Mouse (Mus musculus) intestine, embryonic 16.5 days (tissue): ENCODE data around the gene Dab2. TPM values are rescaled to one million over a fixed set of nuclear protein-coding genes. Genes with fewer than 3 reads are reported as not detected.
A peak's percentile ranks its signal among the peaks of the same experiment; 100 is the strongest.

ENCODE experiments used
- ATAC-seq: fragments of 200-750 bp; cut with Nextera tagmentation; 2 replicates; pipeline ENCODE4 v1.8.0; 2017; ENCODE audit warnings: moderate TSS enrichment, moderate library complexity
- H3K27ac ChIP-seq: fragments of 300-500 bp; sonication (generic); 2 replicates; pipeline ENCODE4 v1.5.1; 2014; ENCODE audit warnings: mild to moderate bottlenecking, low read length
- H3K27me3 ChIP-seq: fragments of 300-500 bp; sonication (generic); replicated peaks from 2 replicates; pipeline ENCODE4 v1.6.1; 2014; ENCODE audit warnings: low read length, control low read depth, mixed read lengths; ENCODE audit not compliant: control insufficient read depth, insufficient read depth
- H3K36me3 ChIP-seq: fragments of 300-500 bp; sonication (generic); 2 replicates; pipeline ENCODE4 v1.6.1; 2014; ENCODE audit warnings: low read length, control low read depth; ENCODE audit not compliant: control insufficient read depth, insufficient read depth
- H3K4me1 ChIP-seq: fragments of 300-500 bp; sonication (generic); 2 replicates; pipeline ENCODE4 v1.6.1; 2014; ENCODE audit warnings: low read length, control low read depth, mixed read lengths; ENCODE audit not compliant: control insufficient read depth, insufficient read depth
- H3K4me2 ChIP-seq: fragments of 300-500 bp; sonication (generic); 2 replicates; pipeline ENCODE4 v1.6.1; 2014; ENCODE audit warnings: low read depth, low read length, control low read depth
- H3K4me3 ChIP-seq: fragments of 300-500 bp; sonication (generic); 2 replicates; pipeline ENCODE4 v1.5.1; 2014; ENCODE audit warnings: mild to moderate bottlenecking, low read length
- H3K9ac ChIP-seq: fragments of 300-500 bp; sonication (generic); 2 replicates; pipeline ENCODE4 v1.6.1; 2014; ENCODE audit warnings: low read depth, low read length
- H3K9me3 ChIP-seq: fragments of 300-500 bp; sonication (generic); 2 replicates; pipeline ENCODE4 v1.6.1; 2016; ENCODE audit warnings: low read length, control low read depth; ENCODE audit not compliant: control insufficient read depth
- WGBS: fragments of 180-500 bp; shearing (Covaris S2); extraction: QIAGEN DNeasy Blood & Tissue Kit; methylation state at CpG from one replicate; pipeline ENCODE4 v1.1.7; 2014; 5-methylcytosine and 5-hydroxymethylcytosine counted together
- polyA plus RNA-seq: library from polyadenylated mRNA; unstranded; fragments of >200 nt; fragmentation: Nextera tagmentation; extraction: Ambion mirVana; gene quantifications from 2 replicates; pipeline ENCODE4 v1.2.1, GENCODE M21; 2015

The Dab2 gene
- polyA plus RNA-seq, 1 experiment from 2014 or later, result 55.5 TPM

GRCm38 (mm10) chr15:6341427-6341826 lies 41.8 kb downstream of the Dab2 start:
- no peak for ATAC-seq
- no peaks in the 10 kb centered on the region for H3K9me3 ChIP-seq
- H3K4me3 ChIP-seq, result no peak overlapping the region
- no peak overlapping the region for H3K4me2 ChIP-seq
- H3K27ac ChIP-seq, result no peak overlapping the region
- H3K36me3 ChIP-seq, result no peaks in the 10 kb centered on the region
- no peaks in the 10 kb centered on the region for H3K4me1 ChIP-seq
- no peaks in the 10 kb centered on the region for H3K27me3 ChIP-seq
- H3K9ac ChIP-seq, result no peak overlapping the region
- 83% methylated on average over 6 of the region's 6 CpGs for WGBS

DNA sequence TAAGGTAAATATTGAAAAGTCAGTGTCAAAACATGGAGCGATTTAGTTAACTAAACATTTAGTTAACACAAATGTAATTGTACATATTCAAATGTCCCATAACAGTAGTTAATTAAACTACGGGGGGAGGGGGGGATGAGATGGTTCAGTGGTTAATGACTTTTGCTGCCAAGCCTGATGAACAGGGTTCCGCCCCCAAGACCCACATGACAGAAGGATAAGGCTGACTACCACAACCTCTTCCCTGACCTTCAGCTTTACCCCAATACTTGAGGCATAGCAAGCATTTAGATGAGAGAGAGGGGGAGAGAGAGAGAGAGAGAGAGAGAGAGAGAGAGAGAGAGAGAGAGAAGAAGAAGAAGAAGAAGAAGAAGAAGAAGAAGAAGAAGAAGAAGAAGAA lies 54.3 kb downstream of the Dab2 start:
- Histone ChIP-seq H3K9me3 (no peaks in the 10 kb centered on the region), H3K27me3 (no peaks in the 10 kb centered on the region), H3K36me3 (no peaks in the 10 kb centered on the region), H3K27ac (no peak overlapping the region), H3K4me1 (no peaks in the 10 kb centered on the region), H3K4me2 (no peak overlapping the region), H3K9ac (no peak overlapping the region), H3K4me3 (no peak overlapping the region)
- no peak for ATAC-seq
- WGBS, result 74% methylated on average over 3 of the region's 3 CpGs

DNA sequence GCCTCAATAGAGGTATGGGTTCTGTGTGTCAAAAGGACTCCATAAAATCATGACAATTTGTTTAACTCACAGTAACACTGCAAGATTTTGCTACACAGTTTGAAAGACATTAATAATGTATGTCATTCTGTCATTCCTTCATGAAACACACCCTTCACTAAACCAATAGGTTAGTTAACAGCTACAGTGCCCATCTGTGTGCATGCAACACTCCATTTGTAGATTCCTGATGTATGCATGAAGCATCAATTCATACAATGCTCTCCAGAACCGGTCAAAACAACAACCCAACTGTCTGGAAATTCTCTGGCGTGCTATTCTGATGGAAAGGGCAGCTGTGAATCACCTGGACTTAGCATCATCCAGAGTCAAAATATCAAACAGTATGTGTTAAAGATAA lies 60.3 kb downstream of the Dab2 start:
- WGBS, result 79% methylated on average over 2 of the region's 2 CpGs
- ATAC-seq, result no peak
- no peaks in the 10 kb centered on the region for H3K36me3 ChIP-seq

DNA sequence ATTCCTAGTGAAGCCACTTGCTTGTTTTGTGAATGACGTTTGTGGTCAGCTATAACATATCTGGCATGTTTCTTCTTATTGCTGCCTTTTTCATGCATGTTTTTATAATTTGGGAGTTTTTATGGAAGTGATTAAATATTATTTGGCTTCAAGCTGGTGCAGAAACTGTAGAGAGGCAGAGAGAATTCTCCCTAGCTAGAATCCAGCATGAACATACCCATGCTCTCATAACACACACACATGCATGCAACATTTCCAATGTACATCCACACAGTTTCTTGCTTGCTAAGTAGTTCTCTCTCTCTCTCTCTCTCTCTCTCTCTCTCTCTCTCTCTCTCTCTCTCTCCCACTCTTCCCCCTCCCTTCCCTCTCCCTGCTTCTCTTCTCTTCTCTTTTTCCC lies 70.4 kb downstream of the Dab2 start:
- Histone ChIP-seq H3K27ac (no peak overlapping the region), H3K4me2 (no peak overlapping the region), H3K4me1 (0 out of 2 replicates have a peak, but pooled peaks cover 4% of the 10 kb centered on the region), H3K9ac (no peak overlapping the region), H3K36me3 (no peaks in the 10 kb centered on the region), H3K4me3 (no peak overlapping the region), H3K9me3 (no peaks in the 10 kb centered on the region), H3K27me3 (no peaks in the 10 kb centered on the region)
- 27% methylated on average over 1 of the region's 1 CpGs for WGBS
- ATAC-seq, result no peak

More for the DNA sequence above, 60.3 kb downstream of the Dab2 start:
- Histone ChIP-seq H3K27ac (no peak overlapping the region), H3K4me3 (no peak overlapping the region), H3K4me1 (no peaks in the 10 kb centered on the region), H3K9ac (no peak overlapping the region), H3K4me2 (no peak overlapping the region), H3K27me3 (no peaks in the 10 kb centered on the region), H3K9me3 (no peaks in the 10 kb centered on the region)

DNA sequence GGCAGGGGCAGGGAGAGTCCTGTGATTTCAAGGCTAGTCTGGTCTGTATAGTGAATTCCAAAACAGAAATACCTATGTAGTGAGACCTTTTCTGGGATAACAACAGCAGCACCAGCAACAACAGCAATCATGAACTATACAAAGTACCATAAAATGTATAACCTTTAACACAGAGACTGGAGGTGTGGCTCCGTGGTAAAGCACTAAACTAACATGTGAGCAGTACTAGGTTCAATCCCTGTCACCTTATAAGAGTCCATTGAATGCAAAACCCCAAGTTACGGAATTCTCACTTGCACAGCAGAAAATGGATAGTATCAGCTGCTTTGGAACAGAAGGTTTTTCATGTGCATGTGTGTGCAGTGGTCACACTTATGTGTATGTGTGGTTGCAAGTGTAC lies 71.9 kb downstream of the Dab2 start:
- 0 out of 2 replicates have a peak, but pooled peaks cover 4% of the 10 kb centered on the region for H3K4me1 ChIP-seq
- no peak overlapping the region for H3K4me3 ChIP-seq
- no peaks in the 10 kb centered on the region for H3K9me3 ChIP-seq
- H3K9ac ChIP-seq, result no peak overlapping the region
- no peaks in the 10 kb centered on the region for H3K36me3 ChIP-seq
- WGBS, result 79% methylated on average over 2 of the region's 2 CpGs
- peak; percentile 74 for ATAC-seq
- no peak overlapping the region; the same call in 1 of the 2 replicates for H3K27ac ChIP-seq
- no peaks in the 10 kb centered on the region for H3K27me3 ChIP-seq
- no peak overlapping the region for H3K4me2 ChIP-seq

GRCm38 (mm10) chr15:6375016-6375415 lies 75.4 kb downstream of the Dab2 start:
- H3K27me3 ChIP-seq, result no peaks in the 10 kb centered on the region
- peak overlapping the region; percentile 24; the same call in 1 of the 2 replicates for H3K4me2 ChIP-seq
- H3K4me3 ChIP-seq, result no peak overlapping the region
- peak overlapping the region; percentile 85 for H3K27ac ChIP-seq
- WGBS, result 54% methylated on average over 13 of the region's 13 CpGs
- peak; percentile 91 for ATAC-seq
- H3K4me1 ChIP-seq, result 0 out of 2 replicates have a peak, but pooled peaks cover 4% of the 10 kb centered on the region
- H3K9me3 ChIP-seq, result no peaks in the 10 kb centered on the region
- no peaks in the 10 kb centered on the region for H3K36me3 ChIP-seq
- no peak overlapping the region for H3K9ac ChIP-seq

- Histone ChIP-seq H3K4me1 (0 out of 2 replicates have a peak, but pooled peaks cover 4% of the 10 kb centered on the region), H3K4me3 (no peak overlapping the region), H3K9me3 (no peaks in the 10 kb centered on the region), H3K27me3 (no peaks in the 10 kb centered on the region), H3K4me2 (no peak overlapping the region), H3K36me3 (no peaks in the 10 kb centered on the region), H3K9ac (no peak overlapping the region), H3K27ac (no peak overlapping the region)
- no peak for ATAC-seq
- 77% methylated on average over 5 of the region's 5 CpGs for WGBS
Measured at GRCm38 (mm10) chr15:6376001-6376400, 76.4 kb downstream of the Dab2 start.

GRCm38 (mm10) chr15:6376785-6377184 lies 77.2 kb downstream of the Dab2 start:
- Histone ChIP-seq H3K27me3 (no peaks in the 10 kb centered on the region), H3K9ac (no peak overlapping the region), H3K4me1 (0 out of 2 replicates have a peak, but pooled peaks cover 2% of the 10 kb centered on the region), H3K9me3 (no peaks in the 10 kb centered on the region), H3K36me3 (no peaks in the 10 kb centered on the region), H3K4me3 (no peak overlapping the region), H3K27ac (no peak overlapping the region), H3K4me2 (no peak overlapping the region)
- no peak for ATAC-seq
- 82% methylated on average over 11 of the region's 11 CpGs for WGBS

GRCm38 (mm10) chr15:6384027-6384426 lies 84.4 kb downstream of the Dab2 start:
- Histone ChIP-seq H3K27me3 (no peaks in the 10 kb centered on the region), H3K4me1 (peaks cover 9% of the 10 kb centered on the region), H3K9me3 (no peaks in the 10 kb centered on the region), H3K4me3 (no peak overlapping the region), H3K9ac (no peak overlapping the region), H3K27ac (no peak overlapping the region), H3K36me3 (no peaks in the 10 kb centered on the region), H3K4me2 (no peak overlapping the region)
- ATAC-seq, result peak; percentile 34
- WGBS, result 14% methylated on average over 6 of the region's 6 CpGs

DNA sequence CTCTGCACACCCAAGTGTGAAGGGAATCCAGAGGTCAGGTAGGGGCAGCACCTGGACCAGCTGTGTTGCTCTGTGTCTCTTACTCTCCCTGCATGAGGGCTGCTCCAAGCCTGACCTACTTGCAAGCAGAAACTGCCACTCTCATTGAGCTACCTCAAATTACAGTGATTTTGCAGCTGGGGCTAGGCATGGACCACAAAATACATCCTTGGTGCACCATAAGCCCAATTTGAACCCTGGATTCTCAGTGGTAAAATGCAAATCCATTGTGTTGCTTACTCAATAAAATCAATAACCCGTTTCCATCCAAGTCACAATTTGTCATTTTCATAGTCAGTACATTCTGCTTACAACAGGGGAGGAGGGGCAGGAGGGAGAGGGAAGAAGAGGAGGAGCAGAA lies 85.7 kb downstream of the Dab2 start:
- H3K36me3 ChIP-seq, result no peaks in the 10 kb centered on the region
- H3K27ac ChIP-seq, result no peak overlapping the region
- peaks cover 9% of the 10 kb centered on the region for H3K4me1 ChIP-seq
- no peak overlapping the region for H3K9ac ChIP-seq
- H3K9me3 ChIP-seq, result no peaks in the 10 kb centered on the region
- H3K4me3 ChIP-seq, result no peak overlapping the region
- H3K27me3 ChIP-seq, result no peaks in the 10 kb centered on the region
- WGBS, result 36% methylated on average over 1 of the region's 1 CpGs
- H3K4me2 ChIP-seq, result no peak overlapping the region
- no peak for ATAC-seq
